Mouse (Mus musculus) midbrain, embryonic 11.5 days (tissue): Measurements from ENCODE around the gene Mrpl38. TPM values are rescaled to one million over a fixed set of nuclear protein-coding genes. Genes with fewer than 3 reads are reported as not detected.

ENCODE experiments used
- ATAC-seq: fragments of 200-750 bp; cut with Nextera tagmentation; 2 replicates; pipeline ENCODE4 v1.8.0; 2017; ENCODE audit warnings: moderate TSS enrichment, moderate library complexity; ENCODE audit not compliant: low FRiP score
- DNase-seq: peaks from one replicate; pipeline ENCODE4 v3.0.0; 2015; ENCODE audit warnings: low spot score; ENCODE audit errors: missing footprints
- H3K27ac ChIP-seq: fragments of 300-500 bp; sonication (generic); 2 replicates; pipeline ENCODE4 v1.5.1; 2014; ENCODE audit warnings: low read depth, low read length
- H3K27me3 ChIP-seq: fragments of 300-500 bp; sonication (generic); 2 replicates; pipeline ENCODE4 v1.6.1; 2014; ENCODE audit warnings: mild to moderate bottlenecking, low read length, moderate library complexity, mixed read lengths; ENCODE audit not compliant: control insufficient read depth, insufficient read depth
- H3K36me3 ChIP-seq: fragments of 300-500 bp; sonication (generic); 2 replicates; pipeline ENCODE4 v1.6.1; 2014; ENCODE audit warnings: mild to moderate bottlenecking, low read length, moderate library complexity, mixed read lengths; ENCODE audit not compliant: control insufficient read depth, insufficient read depth
- H3K4me1 ChIP-seq: fragments of 300-500 bp; sonication (generic); 2 replicates; pipeline ENCODE4 v1.6.1; 2014; ENCODE audit warnings: low read length; ENCODE audit not compliant: control insufficient read depth, insufficient read depth
- H3K4me2 ChIP-seq: fragments of 300-500 bp; sonication (generic); 2 replicates; pipeline ENCODE4 v1.6.1; 2014; ENCODE audit warnings: mild to moderate bottlenecking, moderate library complexity
- H3K4me3 ChIP-seq: fragments of 300-500 bp; sonication (generic); 2 replicates; pipeline ENCODE4 v1.5.1; 2014; ENCODE audit warnings: low read depth, low read length
- H3K9ac ChIP-seq: fragments of 300-500 bp; sonication (generic); 2 replicates; pipeline ENCODE4 v1.6.1; 2014; ENCODE audit warnings: low read length
- H3K9me3 ChIP-seq: fragments of 300-500 bp; sonication (generic); 2 replicates; pipeline ENCODE4 v1.6.1; 2016; ENCODE audit warnings: low read length; ENCODE audit not compliant: control insufficient read depth
- WGBS: fragments of 180-500 bp; shearing (Covaris S2); extraction: QIAGEN DNeasy Blood & Tissue Kit; methylation state at CpG from one replicate; pipeline ENCODE4 v1.1.7; 2014; 5-methylcytosine and 5-hydroxymethylcytosine counted together
- polyA plus RNA-seq: library from polyadenylated mRNA; unstranded; fragments of >200 nt; fragmentation: Nextera tagmentation; extraction: Ambion mirVana; gene quantifications from 2 replicates; pipeline ENCODE4 v1.2.1, GENCODE M21; 2014

The Mrpl38 gene
- polyA plus RNA-seq, 1 experiment from 2014 or later, result 97.0 TPM

GRCm38 (mm10) chr11:116083096-116083672 is 55.5 kb downstream of the Mrpl38 start:
- Histone ChIP-seq H3K27me3 (no peaks in the 10 kb centered on the region), H3K4me2 (no peak overlapping the region), H3K36me3 (peaks cover 12% of the 10 kb centered on the region), H3K4me1 (peaks cover 28% of the 10 kb centered on the region), H3K27ac (no peak overlapping the region), H3K4me3 (no peak overlapping the region), H3K9ac (no peak overlapping the region), H3K9me3 (no peaks in the 10 kb centered on the region)
- ATAC-seq (no peak), DNase-seq (no peak)
- 92% methylated on average over 14 of the region's 14 CpGs for WGBS

Other genes starting within 250 kb of the Mrpl38 start
- gene Smim5, start 238.9 kb downstream of the Mrpl38 start, polyA plus RNA-seq, result 0.27 and 0.59 TPM in 2 replicates
- gene Smim6, start 226.9 kb downstream of the Mrpl38 start, polyA plus RNA-seq, result 0.46 TPM in 1 of 2 replicates, not detected in the other
- 58.3 and 61.5 TPM in 2 replicates for gene Sap30bp, start 205.6 kb downstream of the Mrpl38 start, polyA plus RNA-seq
- gene Recql5, start 205.4 kb downstream of the Mrpl38 start, polyA plus RNA-seq, result 16.1 and 18.4 TPM in 2 replicates
- 0.23 and 0.25 TPM in 2 replicates for gene Itgb4, start 164.2 kb downstream of the Mrpl38 start, polyA plus RNA-seq
- gene Galk1, start 126.1 kb downstream of the Mrpl38 start, polyA plus RNA-seq, result 82.5 and 93.4 TPM in 2 replicates
- 1,982 and 2,171 TPM in 2 replicates for gene H3f3b, start 110.9 kb downstream of the Mrpl38 start, polyA plus RNA-seq
- 23.4 and 24.1 TPM in 2 replicates for gene Unk, start 108.5 kb downstream of the Mrpl38 start, polyA plus RNA-seq
- gene Unc13d, start 60.9 kb downstream of the Mrpl38 start, polyA plus RNA-seq, result 0.82 and 1.1 TPM in 2 replicates
- 84.9 and 86.8 TPM in 2 replicates for gene Wbp2, start 51.9 kb downstream of the Mrpl38 start, polyA plus RNA-seq
- 2.7 TPM in 2 replicates for gene Trim47, start 11.7 kb downstream of the Mrpl38 start, polyA plus RNA-seq
- gene Trim65, start 7.7 kb downstream of the Mrpl38 start, polyA plus RNA-seq, result 1.3 TPM in 2 replicates
- gene Fbf1, start 29.3 kb upstream of the Mrpl38 start, polyA plus RNA-seq, result 28.7 and 30.1 TPM in 2 replicates
- gene Ten1, start 60.0 kb upstream of the Mrpl38 start, polyA plus RNA-seq, result 48.6 and 55.6 TPM in 2 replicates
- gene Acox1, start 60.2 kb upstream of the Mrpl38 start, polyA plus RNA-seq, result 32.8 and 36.1 TPM in 2 replicates
- 0.26 TPM in 2 replicates for gene Evpl, start 99.2 kb upstream of the Mrpl38 start, polyA plus RNA-seq
- gene Srp68, start 135.3 kb upstream of the Mrpl38 start, polyA plus RNA-seq, result 72.8 and 78.6 TPM in 2 replicates
- gene Galr2, start 142.1 kb upstream of the Mrpl38 start, polyA plus RNA-seq, result 0.07 and 0.34 TPM in 2 replicates
- 59.9 and 61.3 TPM in 2 replicates for gene Exoc7, start 168.4 kb upstream of the Mrpl38 start, polyA plus RNA-seq
- 3.5 and 3.8 TPM in 2 replicates for gene Foxj1, start 196.5 kb upstream of the Mrpl38 start, polyA plus RNA-seq